Comparison of ENCODE assay signal across 8 mouse cellular contexts in genomic region chr5:31328255-31328654, GRCm38 (mm10). TPM values are rescaled to one million over a fixed set of nuclear protein-coding genes. Genes with fewer than 3 reads are reported as not detected.
DNase-seq lines count a peak whose midpoint lies in the region; ATAC-seq lines count a peak whose summit lies in the region.

No protein-coding gene starts in this region.

- no peaks in the 10 kb centered on the region for H3K27me3 ChIP-seq in hindbrain, embryonic 14.5 days (ENCODE audit: control insufficient read depth, insufficient read depth, low read length)
- no peaks in the 10 kb centered on the region for H3K27me3 ChIP-seq in hindbrain, embryonic 16.5 days (replicated peaks; ENCODE audit: control insufficient read depth, insufficient read depth, low read length)

- no peak for ATAC-seq in hindbrain, embryonic 14.5 days (ENCODE audit: low FRiP score)
- ATAC-seq in hindbrain, embryonic 16.5 days = no peak

- H3K27ac ChIP-seq in hindbrain, embryonic 14.5 days = no peak overlapping the region
- no peak overlapping the region for H3K27ac ChIP-seq in hindbrain, embryonic 16.5 days (ENCODE audit: low read depth, low read length)

- H3K9me3 ChIP-seq in hindbrain, embryonic 14.5 days (ENCODE audit: control insufficient read depth, low read length) = no peaks in the 10 kb centered on the region
- H3K9me3 ChIP-seq in hindbrain, embryonic 16.5 days (ENCODE audit: control insufficient read depth, low read length) = 0 out of 2 replicates have a peak, but pooled peaks cover 2% of the 10 kb centered on the region

- H3K4me2 ChIP-seq in hindbrain, embryonic 14.5 days (replicated peaks) = no peak overlapping the region
- no peak overlapping the region for H3K4me2 ChIP-seq in hindbrain, embryonic 16.5 days (ENCODE audit: low read length)

- peak; percentile 68 for DNase-seq in hindbrain, embryonic 14.5 days (ENCODE audit: low spot score)
- peak; percentile 79 for DNase-seq in R1 (ENCODE audit: low read depth, low spot score)
- peak; percentile 54 to 70 for DNase-seq in cerebellum, postnatal 36 days
- peak; percentile 74 for DNase-seq in heart, adult 8-10 months (ENCODE audit: low spot score)
- peak; percentile 57 to 73 for DNase-seq in layer of hippocampus, postnatal 10 days (ENCODE audit: low spot score in 2 of 2)
- DNase-seq in natural killer cell, adult 2 months (ENCODE audit: low spot score in 2 of 2) = peak; percentile 25 to 43
- peak; percentile 61 for DNase-seq in thymus, postnatal 14 days

- H3K9ac ChIP-seq in hindbrain, embryonic 14.5 days = no peak overlapping the region
- no peak overlapping the region for H3K9ac ChIP-seq in hindbrain, embryonic 16.5 days (ENCODE audit: low read depth, low read length)

- H3K4me3 ChIP-seq in hindbrain, embryonic 14.5 days (replicated peaks; ENCODE audit: low read length) = no peak overlapping the region
- no peak overlapping the region for H3K4me3 ChIP-seq in hindbrain, embryonic 16.5 days (ENCODE audit: low read length)

- no peaks in the 10 kb centered on the region for H3K36me3 ChIP-seq in hindbrain, embryonic 14.5 days (replicated peaks; ENCODE audit: control insufficient read depth, insufficient read depth)
- no peaks in the 10 kb centered on the region for H3K36me3 ChIP-seq in hindbrain, embryonic 16.5 days (ENCODE audit: control insufficient read depth, insufficient read depth, low read length)

- 35% methylated on average over 7 of the region's 7 CpGs for WGBS in hindbrain, embryonic 14.5 days
- 36% methylated on average over 7 of the region's 7 CpGs for WGBS in hindbrain, embryonic 16.5 days

- H3K4me1 ChIP-seq in hindbrain, embryonic 14.5 days (replicated peaks; ENCODE audit: control insufficient read depth, insufficient read depth, low read length) = no peaks in the 10 kb centered on the region
- no peaks in the 10 kb centered on the region for H3K4me1 ChIP-seq in hindbrain, embryonic 16.5 days (ENCODE audit: control insufficient read depth, insufficient read depth, low read depth, low read length)

RNA-seq across cellular contexts. Expression of gene Gckr, which starts 31.0 kb away (rescaled TPM):
- polyA plus RNA-seq in hindbrain, embryonic 14.5 days (2014; fragmentation: Nextera tagmentation; extraction: Ambion mirVana) = 0.29 TPM in 1 of 2 replicates, not detected in the other
- polyA plus RNA-seq in hindbrain, embryonic 16.5 days (2015; fragmentation: Nextera tagmentation; extraction: Ambion mirVana) = 0.25 and 0.26 TPM in 2 replicates
- total RNA-seq in heart, adult 8-10 months (2022) = not detected
- under 1 TPM; 0.09 to 0.25 TPM for total RNA-seq in layer of hippocampus, postnatal 10 days (2021)

RNA-seq across cellular contexts. Expression of gene Fndc4, which starts 32.4 kb away (rescaled TPM):
- 98.1 and 115 TPM in 2 replicates for polyA plus RNA-seq in hindbrain, embryonic 14.5 days (2014; fragmentation: Nextera tagmentation; extraction: Ambion mirVana)
- 102 and 105 TPM in 2 replicates for polyA plus RNA-seq in hindbrain, embryonic 16.5 days (2015; fragmentation: Nextera tagmentation; extraction: Ambion mirVana)
- total RNA-seq in heart, adult 8-10 months (2022) = 1 to 10 TPM; 2.6 to 5.6 (median 5.2) TPM
- 100 to 1,000 TPM; 164 to 185 TPM for total RNA-seq in layer of hippocampus, postnatal 10 days (2021)

RNA-seq across cellular contexts. Expression of gene Ift172, which starts 37.3 kb away (rescaled TPM):
- polyA plus RNA-seq in hindbrain, embryonic 14.5 days (2014; fragmentation: Nextera tagmentation; extraction: Ambion mirVana) = 34.5 and 37.2 TPM in 2 replicates
- polyA plus RNA-seq in hindbrain, embryonic 16.5 days (2015; fragmentation: Nextera tagmentation; extraction: Ambion mirVana) = 31.5 and 38.2 TPM in 2 replicates
- total RNA-seq in heart, adult 8-10 months (2022) = 10 to 100 TPM; 33.9 to 50.7 (median 42.3) TPM
- total RNA-seq in layer of hippocampus, postnatal 10 days (2021) = 10 to 100 TPM; 68.7 to 70.3 TPM

Comparison
In these comparisons a context has a peak if more than half of its experiments do, and no peak if none do; other contexts are left out.
1. RNA of gene Fndc4, which starts 32.4 kb away (total RNA-seq): 164 to 185 TPM in layer of hippocampus, postnatal 10 days; 2.6 to 5.6 TPM in heart, adult 8-10 months; every median in the first group is over 10 times any median in the second.
2. Peak in every context shown above with its lines, with median percentiles within 50 percentile points of each other: DNase-seq.